Mouse (Mus musculus) stomach, embryonic 14.5 days (tissue): Measurements from ENCODE around the gene Rgs16. TPM values are rescaled to one million over a fixed set of nuclear protein-coding genes. Genes with fewer than 3 reads are reported as not detected.

Experiments used
- ATAC-seq: fragments of 200-750 bp; cut with Nextera tagmentation; 2 replicates; pipeline ENCODE4 v1.8.0; 2017; ENCODE audit warnings: low read depth, moderate TSS enrichment; ENCODE audit not compliant: insufficient number of reproducible peaks, insufficient read depth, low FRiP score
- H3K27ac ChIP-seq: fragments of 300-500 bp; sonication (generic); 2 replicates; pipeline ENCODE4 v1.5.1; 2014; ENCODE audit warnings: mild to moderate bottlenecking, low read length, moderate library complexity, mixed read lengths
- H3K27me3 ChIP-seq: fragments of 300-500 bp; sonication (generic); 2 replicates; pipeline ENCODE4 v1.6.1; 2014; ENCODE audit warnings: low read length, control low read depth, mixed read lengths; ENCODE audit not compliant: control insufficient read depth, insufficient read depth
- H3K36me3 ChIP-seq: fragments of 300-500 bp; sonication (generic); 2 replicates; pipeline ENCODE4 v1.6.1; 2014; ENCODE audit warnings: mild to moderate bottlenecking, control low read depth, low read length, moderate library complexity, mixed read lengths; ENCODE audit not compliant: control insufficient read depth, insufficient read depth
- H3K4me1 ChIP-seq: fragments of 300-500 bp; sonication (generic); 2 replicates; pipeline ENCODE4 v1.6.1; 2014; ENCODE audit warnings: low read length, control low read depth, mixed read lengths; ENCODE audit not compliant: control insufficient read depth, insufficient read depth
- H3K4me2 ChIP-seq: fragments of 300-500 bp; sonication (generic); replicated peaks from 2 replicates; pipeline ENCODE4 v1.6.1; 2014; ENCODE audit warnings: low read depth, low read length, control low read depth
- H3K4me3 ChIP-seq: fragments of 300-500 bp; sonication (generic); 2 replicates; pipeline ENCODE4 v1.5.1; 2014; ENCODE audit warnings: low read depth, low read length, control low read depth
- H3K9ac ChIP-seq: fragments of 300-500 bp; sonication (generic); replicated peaks from 2 replicates; pipeline ENCODE4 v1.6.1; 2014; ENCODE audit warnings: low read depth, mild to moderate bottlenecking, control low read depth, low read length, moderate library complexity, mixed read lengths
- H3K9me3 ChIP-seq: fragments of 300-500 bp; sonication (generic); 2 replicates; pipeline ENCODE4 v1.6.1; 2016; ENCODE audit warnings: low read depth, low read length, control low read depth; ENCODE audit not compliant: control insufficient read depth
- WGBS: fragments of 180-500 bp; shearing (Covaris S2); extraction: QIAGEN DNeasy Blood & Tissue Kit; methylation state at CpG from one replicate; pipeline ENCODE4 v1.1.7; 2014; 5-methylcytosine and 5-hydroxymethylcytosine counted together
- polyA plus RNA-seq: library from polyadenylated mRNA; unstranded; fragments of >200 nt; fragmentation: Nextera tagmentation; extraction: Ambion mirVana; gene quantifications from 2 replicates; pipeline ENCODE4 v1.2.1, GENCODE M21; 2014

Gene Rgs16
- 2.4 TPM in 2 replicates for polyA plus RNA-seq

DNA sequence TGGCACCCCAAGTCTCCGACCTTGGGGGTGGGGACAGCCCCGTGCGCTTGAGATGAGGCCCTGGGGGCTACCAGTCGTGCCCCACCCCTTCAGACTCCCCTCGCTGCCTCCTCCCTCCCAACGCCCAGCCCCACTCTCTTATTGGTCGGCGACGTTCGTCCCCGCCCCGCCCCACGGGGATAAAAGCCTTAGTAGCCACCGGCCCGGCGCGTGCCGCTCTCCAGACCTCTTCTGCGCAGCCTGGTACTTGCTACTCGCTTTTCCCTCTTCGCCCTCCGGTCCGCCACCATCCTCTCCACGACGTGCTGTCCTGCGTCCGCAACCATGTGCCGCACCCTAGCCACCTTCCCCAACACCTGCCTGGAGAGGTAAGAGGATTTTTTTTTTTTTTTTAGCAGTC lies at the start of gene Rgs16:
Gene Rgs16 (plus strand): TSS at position 205 of the 400 bp plus-strand sequence.
- under 1% methylated on average over 28 of the region's 28 CpGs for WGBS
- Histone ChIP-seq H3K4me1 (no peaks in the 10 kb centered on the region), H3K27ac (no peak within 1 kb of the TSS), H3K4me3 (peak within 1 kb of the TSS; percentile 31), H3K4me2 (peak within 1 kb of the TSS; percentile 70), H3K36me3 (no peaks in the 10 kb centered on the region), H3K9ac (no peak within 1 kb of the TSS; the same call in 1 of the 2 replicates), H3K9me3 (no peaks in the 10 kb centered on the region), H3K27me3 (peaks cover 13% of the 10 kb centered on the region; the same call in 1 of the 2 replicates)
- ATAC-seq = peak; percentile 75

DNA sequence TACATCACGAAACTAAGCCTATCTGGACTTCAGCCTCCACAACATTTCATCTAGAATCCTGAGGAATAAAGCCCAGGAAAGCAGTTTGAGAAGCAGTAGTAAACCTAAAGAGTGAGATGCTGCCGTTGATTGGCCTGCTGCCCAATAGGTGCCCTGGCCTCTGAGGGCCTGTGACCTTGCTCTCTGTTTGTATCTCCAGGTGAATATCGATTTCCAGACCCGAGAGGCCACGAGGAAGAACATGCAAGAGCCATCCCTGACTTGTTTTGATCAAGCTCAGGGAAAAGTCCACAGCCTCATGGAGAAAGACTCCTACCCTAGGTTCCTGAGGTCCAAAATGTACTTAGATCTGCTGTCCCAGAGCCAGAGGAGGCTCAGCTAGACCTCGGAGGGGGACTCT lies 47.6 kb upstream of the Rgs16 start:
- Histone ChIP-seq H3K4me2 (no peak overlapping the region), H3K27ac (no peak overlapping the region), H3K4me1 (no peaks in the 10 kb centered on the region), H3K27me3 (no peaks in the 10 kb centered on the region), H3K9me3 (no peaks in the 10 kb centered on the region), H3K36me3 (no peaks in the 10 kb centered on the region), H3K9ac (no peak overlapping the region), H3K4me3 (no peak overlapping the region)
- 71% methylated on average over 6 of the region's 6 CpGs for WGBS
- ATAC-seq = no peak

DNA sequence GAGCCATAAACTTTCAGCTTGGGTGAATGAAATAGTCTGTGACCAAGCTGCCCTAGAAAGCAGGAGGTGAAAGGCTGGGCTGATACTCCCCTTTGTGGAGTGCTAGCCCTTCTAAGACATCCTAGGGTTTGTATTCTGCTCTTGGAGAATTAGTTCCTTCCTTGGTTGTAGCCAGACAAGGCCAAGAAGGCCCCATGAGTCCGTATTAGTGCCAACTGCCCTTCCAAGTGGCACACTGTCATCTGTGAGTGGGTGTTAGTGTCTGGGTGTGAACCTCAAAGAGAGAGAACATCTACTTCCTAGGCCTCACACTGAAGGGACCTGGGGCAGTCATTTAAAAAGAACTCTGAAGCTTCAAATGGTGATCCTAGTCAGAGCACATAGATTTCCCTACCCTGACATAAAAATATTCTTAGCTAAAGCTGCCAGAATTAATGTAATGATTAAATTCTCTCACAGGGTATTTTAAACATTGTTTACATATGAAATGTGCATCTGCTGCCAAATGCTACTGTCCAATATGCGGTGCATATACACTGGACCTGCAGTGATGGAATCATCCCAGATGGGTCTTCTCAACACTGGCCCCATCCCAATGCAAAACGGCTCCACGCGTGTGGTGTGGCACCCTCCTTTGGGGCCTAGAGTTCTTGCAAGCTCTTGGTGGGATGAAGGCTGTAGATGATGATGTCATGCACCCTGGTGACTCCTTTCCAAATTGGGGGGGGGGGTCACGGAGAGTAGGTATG lies 45.6 kb upstream of the Rgs16 start:
- Histone ChIP-seq H3K4me3 (no peak overlapping the region), H3K27ac (no peak overlapping the region), H3K27me3 (no peaks in the 10 kb centered on the region), H3K9ac (no peak overlapping the region), H3K4me1 (no peaks in the 10 kb centered on the region), H3K4me2 (no peak overlapping the region), H3K9me3 (no peaks in the 10 kb centered on the region), H3K36me3 (no peaks in the 10 kb centered on the region)
- no peak for ATAC-seq
- WGBS = 60% methylated on average over 6 of the region's 6 CpGs

DNA sequence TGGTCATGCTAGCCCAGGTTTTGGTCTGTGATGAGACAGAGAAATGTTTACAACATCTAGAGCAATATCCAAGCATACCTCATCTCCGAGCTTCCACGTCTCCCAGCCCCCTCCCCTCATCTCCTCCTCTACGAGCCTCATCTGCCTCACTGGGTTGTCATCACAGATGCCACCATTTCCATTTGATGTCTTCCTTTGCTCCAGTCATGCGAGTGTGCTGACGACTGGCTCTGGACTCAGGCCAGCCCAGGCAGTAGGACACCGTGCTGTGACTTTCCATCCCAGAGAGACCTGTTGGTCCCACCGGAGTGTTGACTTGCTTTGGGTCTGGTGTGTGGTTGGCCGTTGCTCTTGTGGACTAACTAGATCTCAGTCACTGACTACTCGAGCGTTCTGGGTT lies 44.8 kb upstream of the Rgs16 start:
- no peaks in the 10 kb centered on the region for H3K36me3 ChIP-seq
- no peak overlapping the region for H3K4me2 ChIP-seq
- no peaks in the 10 kb centered on the region for H3K4me1 ChIP-seq
- ATAC-seq = no peak
- H3K27me3 ChIP-seq = no peaks in the 10 kb centered on the region
- H3K9ac ChIP-seq = no peak overlapping the region
- 88% methylated on average over 10 of the region's 10 CpGs for WGBS
- H3K9me3 ChIP-seq = no peaks in the 10 kb centered on the region
- no peak overlapping the region for H3K27ac ChIP-seq
- H3K4me3 ChIP-seq = no peak overlapping the region

DNA sequence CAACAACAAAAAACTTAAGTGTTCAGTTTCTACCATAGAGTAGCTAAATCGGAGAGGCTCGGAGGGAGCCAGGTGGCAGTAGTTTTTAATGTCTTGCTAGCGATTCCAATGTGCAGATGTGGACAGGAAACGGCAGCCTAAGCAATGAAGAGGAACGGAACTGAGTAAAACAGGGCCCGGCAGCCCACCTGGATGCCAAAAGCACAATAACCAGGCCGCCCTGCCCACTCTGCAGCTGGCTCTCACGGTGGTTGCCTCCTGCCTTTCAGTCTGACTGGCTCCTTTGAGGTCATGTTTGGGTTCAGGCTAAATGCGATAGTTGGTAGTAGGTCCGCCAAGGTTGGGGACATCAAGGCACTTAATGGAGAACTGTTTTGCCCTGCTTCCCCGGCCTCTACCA lies 44.1 kb upstream of the Rgs16 start:
- H3K4me1 ChIP-seq = no peaks in the 10 kb centered on the region
- ATAC-seq = no peak
- 90% methylated on average over 11 of the region's 11 CpGs for WGBS
- no peaks in the 10 kb centered on the region for H3K27me3 ChIP-seq
- H3K4me2 ChIP-seq = no peak overlapping the region
- H3K36me3 ChIP-seq = no peaks in the 10 kb centered on the region
- no peak overlapping the region for H3K4me3 ChIP-seq
- H3K27ac ChIP-seq = no peak overlapping the region
- no peaks in the 10 kb centered on the region for H3K9me3 ChIP-seq
- no peak overlapping the region for H3K9ac ChIP-seq

DNA sequence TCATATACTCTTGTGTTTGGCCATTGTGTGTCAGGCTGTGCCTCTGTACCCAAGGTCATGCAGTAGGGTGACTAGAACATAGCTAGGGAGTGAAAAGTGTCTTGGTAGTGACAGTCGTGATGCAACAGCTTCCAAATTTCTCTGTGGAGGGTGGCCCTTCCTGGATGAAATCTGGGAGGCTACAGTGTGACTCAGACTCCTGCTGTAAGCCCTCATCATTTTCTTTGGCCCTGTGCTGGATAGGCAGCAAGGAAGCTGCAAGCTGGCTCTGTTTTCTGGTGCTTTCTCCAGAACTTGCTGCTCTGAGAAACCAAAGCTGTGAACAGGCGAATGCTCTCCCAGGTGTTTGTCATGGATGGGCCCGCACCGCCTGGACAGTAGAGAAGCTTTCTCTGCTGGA lies 43.6 kb upstream of the Rgs16 start:
- no peak overlapping the region for H3K9ac ChIP-seq
- H3K4me3 ChIP-seq = no peak overlapping the region
- H3K27ac ChIP-seq = no peak overlapping the region
- H3K36me3 ChIP-seq = no peaks in the 10 kb centered on the region
- ATAC-seq = no peak
- no peaks in the 10 kb centered on the region for H3K9me3 ChIP-seq
- WGBS = 87% methylated on average over 4 of the region's 4 CpGs
- no peaks in the 10 kb centered on the region for H3K4me1 ChIP-seq
- no peak overlapping the region for H3K4me2 ChIP-seq
- no peaks in the 10 kb centered on the region for H3K27me3 ChIP-seq

DNA sequence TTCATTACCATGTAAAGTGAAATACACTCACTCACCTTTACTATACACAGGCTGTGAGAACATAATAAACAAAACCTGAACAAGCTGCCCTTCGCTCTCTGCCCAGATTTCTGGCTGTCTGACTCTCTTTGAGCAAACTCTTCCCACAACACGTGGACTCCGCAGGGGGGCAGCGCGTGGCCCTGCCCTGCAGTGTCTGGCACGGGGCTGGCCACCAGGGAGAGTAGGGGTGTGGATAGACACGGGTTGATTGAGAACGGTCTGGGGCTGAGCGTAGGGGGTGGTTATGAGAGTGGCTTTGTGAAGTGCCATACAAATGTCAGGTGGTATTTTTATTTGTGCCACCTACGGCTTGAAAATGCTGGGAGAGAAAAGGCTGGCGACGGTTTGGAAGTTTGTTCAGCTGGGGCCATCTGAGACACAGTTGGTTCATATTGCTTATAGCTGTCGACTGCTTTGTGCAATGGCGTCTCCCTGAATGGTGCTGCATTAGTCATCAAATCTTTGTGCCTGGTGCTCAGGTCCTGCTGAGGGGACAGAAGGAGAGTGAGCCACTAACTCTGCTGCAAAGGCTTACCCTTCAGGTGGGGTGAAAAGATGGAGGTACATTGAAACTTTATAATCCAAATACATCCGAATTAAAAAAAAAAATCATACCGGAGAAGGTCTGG lies 42.4 kb upstream of the Rgs16 start:
- H3K27me3 ChIP-seq = no peaks in the 10 kb centered on the region
- H3K36me3 ChIP-seq = no peaks in the 10 kb centered on the region
- H3K9ac ChIP-seq = no peak overlapping the region
- no peak overlapping the region for H3K4me2 ChIP-seq
- H3K27ac ChIP-seq = no peak overlapping the region
- no peaks in the 10 kb centered on the region for H3K4me1 ChIP-seq
- no peaks in the 10 kb centered on the region for H3K9me3 ChIP-seq
- H3K4me3 ChIP-seq = no peak overlapping the region
- no peak for ATAC-seq
- WGBS = 74% methylated on average over 16 of the region's 16 CpGs

DNA sequence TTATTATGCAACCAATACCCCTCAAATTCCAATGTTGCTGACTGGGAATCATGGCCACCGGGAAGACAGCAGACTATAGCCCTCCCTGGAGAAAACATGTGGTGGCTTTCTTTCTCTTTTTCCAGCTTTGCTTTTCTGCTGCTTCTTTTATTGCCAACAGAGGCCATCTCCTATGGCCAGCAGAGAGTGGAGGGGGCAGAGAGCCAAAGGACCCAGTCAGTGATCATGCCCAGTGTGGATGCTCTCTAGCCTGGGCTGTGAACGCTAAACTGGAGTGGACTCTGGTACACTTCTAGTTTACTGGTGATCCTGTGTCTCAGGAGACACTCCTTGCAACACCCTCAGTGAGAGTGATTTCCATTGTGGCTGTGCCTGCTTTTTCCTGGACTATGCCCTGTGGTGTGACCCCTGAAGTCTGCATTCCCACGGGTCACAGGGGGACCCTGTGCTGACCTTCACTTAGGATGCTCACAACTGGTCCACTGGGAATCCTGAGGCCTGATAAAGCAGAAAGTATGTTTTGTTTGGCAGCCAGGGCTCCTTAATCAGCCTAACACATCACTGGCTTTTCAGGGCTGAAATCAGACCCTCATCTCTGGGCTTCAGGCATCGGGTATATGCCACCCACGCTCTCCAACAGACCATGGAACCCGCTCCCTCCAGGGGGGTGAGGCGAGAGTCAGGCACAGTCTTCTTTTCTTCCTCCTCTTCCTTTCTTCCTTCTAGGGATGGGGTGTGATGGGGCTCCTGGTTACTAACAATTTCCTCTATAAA lies 41.7 kb upstream of the Rgs16 start:
- no peak for ATAC-seq
- H3K27ac ChIP-seq = no peak overlapping the region

More for the DNA sequence above, 41.7 kb upstream of the Rgs16 start:
- no peaks in the 10 kb centered on the region for H3K9me3 ChIP-seq
- H3K4me1 ChIP-seq = no peaks in the 10 kb centered on the region
- H3K36me3 ChIP-seq = no peaks in the 10 kb centered on the region
- no peak overlapping the region for H3K4me2 ChIP-seq
- 68% methylated on average over 7 of the region's 7 CpGs for WGBS
- H3K9ac ChIP-seq = no peak overlapping the region
- no peak overlapping the region for H3K4me3 ChIP-seq
- H3K27me3 ChIP-seq = no peaks in the 10 kb centered on the region
